Mouse (Mus musculus) testis, adult 2 months (tissue): Measurements from ENCODE around the gene Use1.

ENCODE experiments used
- CTCF ChIP-seq: fragments of 200-500 bp; IDR thresholded peaks from 2 replicates; pipeline ENCODE4 v1.5.1; 2012; ENCODE audit warnings: low read depth, mild to moderate bottlenecking, inconsistent platforms, low read length, moderate library complexity; ENCODE audit not compliant: control insufficient read depth, insufficient read depth, insufficient replicate concordance
- POLR2A ChIP-seq: fragments of 200-500 bp; IDR thresholded peaks from 2 replicates; pipeline ENCODE4 v1.6.1; 2012; ENCODE audit warnings: low read depth, mild to moderate bottlenecking, inconsistent platforms, low read length, moderate library complexity; ENCODE audit not compliant: control insufficient read depth

- TF ChIP-seq POLR2A (no peak), CTCF (no peak)
Observed at GRCm38 (mm10) chr8:71340625-71341024, 26.0 kb upstream of the Use1 start.
